Mouse (Mus musculus) layer of hippocampus, adult 9-10 months (tissue): ENCODE results near the gene Capn7.

Experiments
- DNase-seq: peaks from one replicate; pipeline ENCODE4 v3.0.0; 2022; ENCODE audit warnings: low spot score

Capn7 gene

GRCm38 (mm10) chr14:31336369-31337155, at the start of gene Capn7:
Capn7 (plus strand) TSS chr14:31336638.
- DNase-seq, result peak; percentile 85

- no peak for DNase-seq
These were observed 23.2 kb upstream of the Capn7 start for GRCm38 (mm10) chr14:31313192-31313591.

- no peak for DNase-seq
These were observed 19.8 kb upstream of the Capn7 start for GRCm38 (mm10) chr14:31316613-31317012.

GRCm38 (mm10) chr14:31317754-31318153, 18.7 kb upstream of the Capn7 start:
- no peak for DNase-seq

- DNase-seq, result no peak
These were observed 16.9 kb upstream of the Capn7 start for GRCm38 (mm10) chr14:31319546-31319945.

- no peak for DNase-seq
These were observed 15.3 kb upstream of the Capn7 start for GRCm38 (mm10) chr14:31321181-31321580.

GRCm38 (mm10) chr14:31322191-31322590, 14.2 kb upstream of the Capn7 start:
- no peak for DNase-seq

- DNase-seq, result no peak
These were observed 13.2 kb upstream of the Capn7 start for GRCm38 (mm10) chr14:31323189-31323588.

- DNase-seq, result no peak
These were observed 12.3 kb upstream of the Capn7 start, which contains the start of gene Dnah1 for GRCm38 (mm10) chr14:31323849-31324792. Dnah1 (minus strand) TSS chr14:31323896.

- DNase-seq, result no peak
These were observed 11.6 kb upstream of the Capn7 start for GRCm38 (mm10) chr14:31324851-31325250.

GRCm38 (mm10) chr14:31325551-31325950, 10.9 kb upstream of the Capn7 start:
- no peak for DNase-seq

GRCm38 (mm10) chr14:31326770-31327169, 9.7 kb upstream of the Capn7 start:
- DNase-seq, result no peak

- DNase-seq, result no peak
These were observed 9.2 kb upstream of the Capn7 start for GRCm38 (mm10) chr14:31327196-31327595.

- DNase-seq, result no peak
These were observed 8.8 kb upstream of the Capn7 start for GRCm38 (mm10) chr14:31327681-31328080.

GRCm38 (mm10) chr14:31329741-31330140, 6.7 kb upstream of the Capn7 start:
- no peak for DNase-seq

GRCm38 (mm10) chr14:31330957-31331356, 5.5 kb upstream of the Capn7 start:
- DNase-seq, result no peak

GRCm38 (mm10) chr14:31335765-31336164, 673 bp upstream of the Capn7 start:
- DNase-seq, result no peak

- no peak for DNase-seq
These were observed 968 bp downstream of the Capn7 start for GRCm38 (mm10) chr14:31337406-31337805.

- no peak for DNase-seq
These were observed 1.5 kb downstream of the Capn7 start for GRCm38 (mm10) chr14:31337947-31338346.

GRCm38 (mm10) chr14:31343241-31343640, 6.8 kb downstream of the Capn7 start:
- DNase-seq, result no peak

GRCm38 (mm10) chr14:31345367-31345766, 8.9 kb downstream of the Capn7 start:
- DNase-seq, result no peak

- DNase-seq, result no peak
These were observed 25.8 kb downstream of the Capn7 start for GRCm38 (mm10) chr14:31362236-31362635.

- DNase-seq, result no peak
These were observed 28.2 kb downstream of the Capn7 start for GRCm38 (mm10) chr14:31364589-31364988.
